Mouse (Mus musculus) heart, postnatal 0 days (tissue): ENCODE results near the gene A030014E15Rik.

Experiments used
- CTCF ChIP-seq: IDR thresholded peaks from 2 replicates; pipeline ENCODE4 v1.5.1; 2016; ENCODE audit warnings: antibody characterized with exemption, control low read depth, low read depth
- EP300 ChIP-seq: IDR thresholded peaks from 2 replicates; pipeline ENCODE4 v1.6.1; 2016; ENCODE audit warnings: antibody characterized with exemption, low read depth

GRCm38 (mm10) chr1:82880196-82880595 is 44.5 kb upstream of the A030014E15Rik start:
- no peak for TF ChIP-seq EP300
- no peak for TF ChIP-seq CTCF
